Mouse (Mus musculus) erythroblast, adult 5-6 weeks (primary cell): ENCODE data around the gene Creb3. TPM values are rescaled to one million over a fixed set of nuclear protein-coding genes. Genes with fewer than 3 reads are reported as not detected.
A peak's percentile ranks its signal among the peaks of the same experiment; 100 is the strongest.

Experiments
- ATAC-seq: replicated peaks from 2 replicates; pipeline ENCODE4 v1.8.0; 2016; ENCODE audit warnings: moderate number of reproducible peaks, mild to moderate bottlenecking, moderate TSS enrichment, inconsistent platforms; ENCODE audit not compliant: poor library complexity, low FRiP score, severe bottlenecking
- total RNA-seq, 2 experiments: library from RNA; stranded (forward) in 1 of 2; stranded (reverse) in 1 of 2; fragments of 150-400 nt in 1 of 2; fragments of 200-764, 138-1000 nt in 1 of 2; gene quantifications; 2 replicates each; pipeline versions ENCODE4 v1.2.3 to v1.2.4; 2015 to 2017; ENCODE audit warnings: low replicate concordance in 2 of 2

The Creb3 gene
- total RNA-seq, 2 experiments from 2014 or later: 1.7 to 35.8 TPM

DNA sequence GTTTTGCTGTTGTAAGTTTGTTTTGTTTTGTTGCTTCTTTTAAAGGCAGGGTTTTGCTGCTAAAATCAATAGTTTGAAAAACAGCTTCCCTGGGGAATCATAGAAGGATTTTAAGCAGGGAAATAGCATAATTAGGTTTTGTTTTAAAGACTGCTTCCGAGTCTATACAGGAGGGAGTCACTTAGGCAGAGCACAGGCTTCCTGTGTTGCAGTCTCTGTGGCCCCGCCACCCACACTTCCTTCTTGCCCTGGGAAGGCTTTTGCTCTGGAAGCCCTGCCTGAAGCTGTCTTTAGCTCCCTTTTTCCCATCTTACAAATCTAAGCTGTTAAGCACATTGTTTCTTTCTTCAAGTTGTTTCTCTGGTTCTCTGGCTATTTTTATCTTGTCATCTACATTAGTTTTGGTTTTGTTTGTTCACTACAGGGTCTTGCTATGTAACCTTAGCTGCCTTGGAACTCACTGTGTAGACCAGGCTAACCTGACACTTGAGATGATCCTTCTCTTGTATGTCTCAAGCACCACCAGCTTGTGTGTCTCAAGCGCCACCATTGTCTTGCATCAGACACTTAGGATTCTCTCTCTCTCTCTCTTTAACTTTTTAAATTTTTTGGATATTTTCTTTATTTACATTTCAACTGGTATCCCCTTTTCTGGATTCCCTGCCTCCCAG is 51.1 kb downstream of the Creb3 start:
- peak; percentile 72 for ATAC-seq

Other genes starting within 250 kb of the Creb3 start
- 0.63 TPM in 1 of 2 replicates, not detected in the other for gene Rusc2, start 180.4 kb upstream of the Creb3 start, total RNA-seq (2015; ENCODE audit: low replicate concordance)
- gene Rusc2, start 180.4 kb upstream of the Creb3 start, total RNA-seq (2017; ENCODE audit: low replicate concordance): 0.17 TPM in 1 of 2 replicates, not detected in the other
- not detected in 2 replicates for gene Fam166b, start 133.2 kb upstream of the Creb3 start, total RNA-seq (2015; ENCODE audit: low replicate concordance)
- gene Fam166b, start 133.2 kb upstream of the Creb3 start, total RNA-seq (2017; ENCODE audit: low replicate concordance): not detected in 2 replicates
- gene Tesk1, start 120.4 kb upstream of the Creb3 start, total RNA-seq (2015; ENCODE audit: low replicate concordance): 1.7 and 2.3 TPM in 2 replicates
- 0.98 and 1.5 TPM in 2 replicates for gene Tesk1, start 120.4 kb upstream of the Creb3 start, total RNA-seq (2017; ENCODE audit: low replicate concordance)
- 2.1 and 2.3 TPM in 2 replicates for gene Cd72, start 107.7 kb upstream of the Creb3 start, total RNA-seq (2015; ENCODE audit: low replicate concordance)
- 0.43 and 7.9 TPM in 2 replicates for gene Cd72, start 107.7 kb upstream of the Creb3 start, total RNA-seq (2017; ENCODE audit: low replicate concordance)
- not detected in 2 replicates for gene Sit1, start 78.6 kb upstream of the Creb3 start, total RNA-seq (2015; ENCODE audit: low replicate concordance)
- not detected in 2 replicates for gene Sit1, start 78.6 kb upstream of the Creb3 start, total RNA-seq (2017; ENCODE audit: low replicate concordance)
- 4.6 and 17.1 TPM in 2 replicates for gene Ccdc107, start 69.4 kb upstream of the Creb3 start, total RNA-seq (2015; ENCODE audit: low replicate concordance)
- gene Ccdc107, start 69.4 kb upstream of the Creb3 start, total RNA-seq (2017; ENCODE audit: low replicate concordance): 5.2 and 36.1 TPM in 2 replicates
- gene Arhgef39, start 62.6 kb upstream of the Creb3 start, total RNA-seq (2015; ENCODE audit: low replicate concordance): 22.4 and 40.9 TPM in 2 replicates
- gene Arhgef39, start 62.6 kb upstream of the Creb3 start, total RNA-seq (2017; ENCODE audit: low replicate concordance): 18.0 and 29.2 TPM in 2 replicates
- 0.63 TPM in 1 of 2 replicates, not detected in the other for gene Car9, start 55.4 kb upstream of the Creb3 start, total RNA-seq (2015; ENCODE audit: low replicate concordance)
- 0.56 and 0.77 TPM in 2 replicates for gene Car9, start 55.4 kb upstream of the Creb3 start, total RNA-seq (2017; ENCODE audit: low replicate concordance)
- not detected in 2 replicates for gene Tpm2, start 38.6 kb upstream of the Creb3 start, total RNA-seq (2015; ENCODE audit: low replicate concordance)
- 3.3 and 4.9 TPM in 2 replicates for gene Tpm2, start 38.6 kb upstream of the Creb3 start, total RNA-seq (2017; ENCODE audit: low replicate concordance)
- 47.8 and 86.3 TPM in 2 replicates for gene Tln1, start 359 bp downstream of the Creb3 start, total RNA-seq (2015; ENCODE audit: low replicate concordance)
- 197 and 262 TPM in 2 replicates for gene Tln1, start 359 bp downstream of the Creb3 start, total RNA-seq (2017; ENCODE audit: low replicate concordance)
- 8.6 and 10.6 TPM in 2 replicates for gene Rgp1, start 16.4 kb downstream of the Creb3 start, total RNA-seq (2015; ENCODE audit: low replicate concordance)
- gene Rgp1, start 16.4 kb downstream of the Creb3 start, total RNA-seq (2017; ENCODE audit: low replicate concordance): 5.7 and 8.9 TPM in 2 replicates
- 4.2 and 7.3 TPM in 2 replicates for gene Gba2, start 16.5 kb downstream of the Creb3 start, total RNA-seq (2015; ENCODE audit: low replicate concordance)
- 7.4 and 12.0 TPM in 2 replicates for gene Gba2, start 16.5 kb downstream of the Creb3 start, total RNA-seq (2017; ENCODE audit: low replicate concordance)
- gene Msmp, start 22.2 kb downstream of the Creb3 start, total RNA-seq (2015; ENCODE audit: low replicate concordance): not detected in 2 replicates
- gene Msmp, start 22.2 kb downstream of the Creb3 start, total RNA-seq (2017; ENCODE audit: low replicate concordance): not detected in 2 replicates
- not detected in 2 replicates for gene Npr2, start 69.6 kb downstream of the Creb3 start, total RNA-seq (2015; ENCODE audit: low replicate concordance)
- gene Npr2, start 69.6 kb downstream of the Creb3 start, total RNA-seq (2017; ENCODE audit: low replicate concordance): 1.9 TPM in 1 of 2 replicates, not detected in the other
- gene Spag8, start 91.3 kb downstream of the Creb3 start, total RNA-seq (2015; ENCODE audit: low replicate concordance): not detected in 2 replicates
- gene Spag8, start 91.3 kb downstream of the Creb3 start, total RNA-seq (2017; ENCODE audit: low replicate concordance): not detected in 2 replicates
- 2.9 and 9.6 TPM in 2 replicates for gene Hint2, start 94.1 kb downstream of the Creb3 start, total RNA-seq (2015; ENCODE audit: low replicate concordance)
- 13.6 and 18.1 TPM in 2 replicates for gene Hint2, start 94.1 kb downstream of the Creb3 start, total RNA-seq (2017; ENCODE audit: low replicate concordance)
- gene Tmem8b, start 106.6 kb downstream of the Creb3 start, total RNA-seq (2015; ENCODE audit: low replicate concordance): 3.8 TPM in 1 of 2 replicates, not detected in the other
- 0.42 TPM in 1 of 2 replicates, not detected in the other for gene Tmem8b, start 106.6 kb downstream of the Creb3 start, total RNA-seq (2017; ENCODE audit: low replicate concordance)
- gene Fam221b, start 106.8 kb downstream of the Creb3 start, total RNA-seq (2015; ENCODE audit: low replicate concordance): not detected in 2 replicates
- 0.70 TPM in 1 of 2 replicates, not detected in the other for gene Fam221b, start 106.8 kb downstream of the Creb3 start, total RNA-seq (2017; ENCODE audit: low replicate concordance)
- not detected in 2 replicates for gene Olfr70, start 138.5 kb downstream of the Creb3 start, total RNA-seq (2015; ENCODE audit: low replicate concordance)
- 0.70 TPM in 1 of 2 replicates, not detected in the other for gene Olfr70, start 138.5 kb downstream of the Creb3 start, total RNA-seq (2017; ENCODE audit: low replicate concordance)
- not detected in 2 replicates for gene Olfr71, start 147.9 kb downstream of the Creb3 start, total RNA-seq (2015; ENCODE audit: low replicate concordance)
- not detected in 2 replicates for gene Olfr71, start 147.9 kb downstream of the Creb3 start, total RNA-seq (2017; ENCODE audit: low replicate concordance)
- gene Hrct1, start 164.9 kb downstream of the Creb3 start, total RNA-seq (2015; ENCODE audit: low replicate concordance): not detected in 2 replicates
- gene Hrct1, start 164.9 kb downstream of the Creb3 start, total RNA-seq (2017; ENCODE audit: low replicate concordance): not detected in 2 replicates
- not detected in 2 replicates for gene Spaar, start 167.7 kb downstream of the Creb3 start, total RNA-seq (2015; ENCODE audit: low replicate concordance)
- not detected in 2 replicates for gene Spaar, start 167.7 kb downstream of the Creb3 start, total RNA-seq (2017; ENCODE audit: low replicate concordance)
- gene Olfr159, start 208.7 kb downstream of the Creb3 start, total RNA-seq (2015; ENCODE audit: low replicate concordance): not detected in 2 replicates
- gene Olfr159, start 208.7 kb downstream of the Creb3 start, total RNA-seq (2017; ENCODE audit: low replicate concordance): not detected in 2 replicates